Mouse (Mus musculus): ENCODE measurements around the gene Ddit4l. TPM values are rescaled to one million over a fixed set of nuclear protein-coding genes. Genes with fewer than 3 reads are reported as not detected.
"Not testable (repeated sequence)": the region's sequence is repeated elsewhere in the genome, so short reads cannot be mapped to it uniquely, and the experiment has no call there.

Gene Ddit4l
- polyA plus RNA-seq, 1 experiment, result 4.5 TPM

DNA sequence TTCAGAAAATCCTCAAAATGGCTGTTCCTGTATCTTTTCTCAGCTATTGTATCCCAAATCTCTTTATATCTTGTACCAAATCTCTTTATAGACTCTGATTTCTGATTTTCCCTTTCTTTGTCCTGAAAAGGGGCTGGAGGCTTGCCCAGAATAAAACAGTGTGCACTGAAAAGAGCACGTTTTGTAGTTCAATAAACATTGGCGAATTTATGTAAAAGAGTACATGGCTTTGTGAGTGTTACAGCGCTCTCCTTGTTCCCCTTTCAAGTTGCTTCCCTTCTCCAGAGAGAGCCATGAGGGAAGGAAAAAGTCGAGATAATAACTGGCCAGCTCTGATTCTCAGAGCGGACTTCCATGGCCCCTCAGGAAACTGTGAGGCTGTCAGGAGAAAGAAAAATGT lies 27.7 kb downstream of the Ddit4l start:
- DNase-seq (ENCODE audit: low read depth), result peak; percentile 82
- TF ChIP-seq CTCF (IDR thresholded peaks at IDR 0.05; ENCODE audit: borderline replicate concordance, extremely low read depth, insufficient read depth, insufficient read length) (no peak), POLR2A (IDR thresholded peaks at IDR 0.05; ENCODE audit: borderline replicate concordance, extremely low read depth, insufficient read depth, insufficient read length, poor library complexity, severe bottlenecking) (no peak)

DNA sequence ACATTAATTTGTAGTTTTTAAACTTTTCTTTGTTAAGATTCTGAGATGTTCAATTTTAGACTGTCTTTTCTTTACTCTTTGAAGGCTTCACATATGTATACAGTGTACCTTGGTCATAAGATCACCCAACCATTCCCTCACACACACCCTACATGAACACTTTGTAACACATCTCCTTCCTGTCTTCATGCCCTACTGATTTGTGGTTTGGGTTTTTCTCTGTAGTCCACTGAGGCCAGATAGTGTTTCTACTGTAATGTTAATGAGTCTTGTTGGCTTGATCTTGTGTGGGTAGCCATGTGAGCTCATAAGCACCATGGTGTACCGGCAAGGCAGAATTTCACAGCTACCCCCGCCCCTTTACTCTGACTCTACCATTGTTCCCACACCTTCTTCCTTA lies 31.4 kb downstream of the Ddit4l start:
- no peak for TF ChIP-seq POLR2A (IDR thresholded peaks at IDR 0.05; ENCODE audit: borderline replicate concordance, extremely low read depth, insufficient read depth, insufficient read length, poor library complexity, severe bottlenecking)
- TF ChIP-seq CTCF (IDR thresholded peaks at IDR 0.05; ENCODE audit: borderline replicate concordance, extremely low read depth, insufficient read depth, insufficient read length), result no peak
- DNase-seq (ENCODE audit: low read depth), result no peak

DNA sequence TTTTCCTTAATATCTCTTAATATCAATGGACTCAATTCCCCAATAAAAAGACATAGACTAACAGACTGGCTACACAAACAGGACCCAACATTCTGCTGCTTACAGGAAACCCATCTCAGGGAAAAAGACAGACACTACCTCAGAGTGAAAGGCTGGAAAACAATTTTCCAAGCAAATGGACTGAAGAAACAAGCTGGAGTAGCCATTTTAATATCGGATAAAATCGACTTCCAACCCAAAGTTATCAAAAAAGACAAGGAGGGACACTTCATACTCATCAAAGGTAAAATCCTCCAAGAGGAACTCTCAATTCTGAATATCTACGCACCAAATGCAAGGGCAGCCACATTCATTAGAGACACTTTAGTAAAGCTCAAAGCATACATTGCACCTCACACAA lies 49.8 kb downstream of the Ddit4l start, which contains the start of gene Gm21962:
Gene Gm21962 (plus strand): TSS at position 301 of the 400 bp plus-strand sequence.
- not testable (repeated sequence) for DNase-seq (ENCODE audit: low read depth)

Other genes with a start within 250 kb of the Ddit4l start
- gene Gm21962, start 49.9 kb downstream of the Ddit4l start, polyA plus RNA-seq (2012; rRNA removed), result not detected in 2 replicates
- 786 and 1,264 TPM in 2 replicates for gene H2afz, start 242.9 kb downstream of the Ddit4l start, polyA plus RNA-seq (2012; rRNA removed)
- 7.7 and 12.1 TPM in 2 replicates for gene Dnajb14, start 246.1 kb downstream of the Ddit4l start, polyA plus RNA-seq (2012; rRNA removed)